Mouse (Mus musculus): Measurements from ENCODE around the gene Olfr960. TPM values are rescaled to one million over a fixed set of nuclear protein-coding genes. Genes with fewer than 3 reads are reported as not detected.

The Olfr960 gene
- total RNA-seq, 2 experiments from 2014 or later, result not detected

Other genes with a start within 250 kb of the Olfr960 start
- not detected in 2 replicates for gene Olfr951, start 234.0 kb upstream of the Olfr960 start, total RNA-seq (2015; ENCODE audit: low replicate concordance)
- gene Olfr951, start 234.0 kb upstream of the Olfr960 start, total RNA-seq (2017; ENCODE audit: low replicate concordance), result not detected in 2 replicates
- not detected in 2 replicates for gene Olfr952, start 194.2 kb upstream of the Olfr960 start, total RNA-seq (2015; ENCODE audit: low replicate concordance)
- gene Olfr952, start 194.2 kb upstream of the Olfr960 start, total RNA-seq (2017; ENCODE audit: low replicate concordance), result not detected in 2 replicates
- not detected in 2 replicates for gene Olfr954, start 164.7 kb upstream of the Olfr960 start, total RNA-seq (2015; ENCODE audit: low replicate concordance)
- gene Olfr954, start 164.7 kb upstream of the Olfr960 start, total RNA-seq (2017; ENCODE audit: low replicate concordance), result 0.70 TPM in 1 of 2 replicates, not detected in the other
- not detected in 2 replicates for gene Olfr955, start 149.4 kb upstream of the Olfr960 start, total RNA-seq (2015; ENCODE audit: low replicate concordance)
- gene Olfr955, start 149.4 kb upstream of the Olfr960 start, total RNA-seq (2017; ENCODE audit: low replicate concordance), result not detected in 2 replicates
- gene Olfr44, start 127.4 kb upstream of the Olfr960 start, total RNA-seq (2015; ENCODE audit: low replicate concordance), result not detected in 2 replicates
- not detected in 2 replicates for gene Olfr44, start 127.4 kb upstream of the Olfr960 start, total RNA-seq (2017; ENCODE audit: low replicate concordance)
- not detected in 2 replicates for gene Olfr957, start 105.6 kb upstream of the Olfr960 start, total RNA-seq (2015; ENCODE audit: low replicate concordance)
- not detected in 2 replicates for gene Olfr957, start 105.6 kb upstream of the Olfr960 start, total RNA-seq (2017; ENCODE audit: low replicate concordance)
- not detected in 2 replicates for gene Olfr958, start 67.3 kb upstream of the Olfr960 start, total RNA-seq (2015; ENCODE audit: low replicate concordance)
- gene Olfr958, start 67.3 kb upstream of the Olfr960 start, total RNA-seq (2017; ENCODE audit: low replicate concordance), result not detected in 2 replicates
- not detected in 2 replicates for gene Olfr959, start 45.8 kb upstream of the Olfr960 start, total RNA-seq (2015; ENCODE audit: low replicate concordance)
- not detected in 2 replicates for gene Olfr959, start 45.8 kb upstream of the Olfr960 start, total RNA-seq (2017; ENCODE audit: low replicate concordance)
- not detected in 2 replicates for gene AW551984, start 17.0 kb upstream of the Olfr960 start, total RNA-seq (2015; ENCODE audit: low replicate concordance)
- not detected in 2 replicates for gene AW551984, start 17.0 kb upstream of the Olfr960 start, total RNA-seq (2017; ENCODE audit: low replicate concordance)
- gene Olfr148, start 10.7 kb upstream of the Olfr960 start, total RNA-seq (2015; ENCODE audit: low replicate concordance), result not detected in 2 replicates
- gene Olfr148, start 10.7 kb upstream of the Olfr960 start, total RNA-seq (2017; ENCODE audit: low replicate concordance), result not detected in 2 replicates
- not detected in 2 replicates for gene Olfr961, start 23.7 kb downstream of the Olfr960 start, total RNA-seq (2015; ENCODE audit: low replicate concordance)
- gene Olfr961, start 23.7 kb downstream of the Olfr960 start, total RNA-seq (2017; ENCODE audit: low replicate concordance), result not detected in 2 replicates
- not detected in 2 replicates for gene Olfr963, start 45.8 kb downstream of the Olfr960 start, total RNA-seq (2015; ENCODE audit: low replicate concordance)
- not detected in 2 replicates for gene Olfr963, start 45.8 kb downstream of the Olfr960 start, total RNA-seq (2017; ENCODE audit: low replicate concordance)
- gene Olfr149, start 85.7 kb downstream of the Olfr960 start, total RNA-seq (2015; ENCODE audit: low replicate concordance), result not detected in 2 replicates
- not detected in 2 replicates for gene Olfr149, start 85.7 kb downstream of the Olfr960 start, total RNA-seq (2017; ENCODE audit: low replicate concordance)
- gene Olfr965, start 90.0 kb downstream of the Olfr960 start, total RNA-seq (2015; ENCODE audit: low replicate concordance), result not detected in 2 replicates
- 1.2 TPM in 1 of 2 replicates, not detected in the other for gene Olfr965, start 90.0 kb downstream of the Olfr960 start, total RNA-seq (2017; ENCODE audit: low replicate concordance)
- gene Olfr150, start 109.6 kb downstream of the Olfr960 start, total RNA-seq (2015; ENCODE audit: low replicate concordance), result not detected in 2 replicates
- gene Olfr150, start 109.6 kb downstream of the Olfr960 start, total RNA-seq (2017; ENCODE audit: low replicate concordance), result not detected in 2 replicates
- gene Olfr967, start 124.9 kb downstream of the Olfr960 start, total RNA-seq (2015; ENCODE audit: low replicate concordance), result not detected in 2 replicates
- gene Olfr967, start 124.9 kb downstream of the Olfr960 start, total RNA-seq (2017; ENCODE audit: low replicate concordance), result not detected in 2 replicates
- not detected in 2 replicates for gene Olfr968, start 161.9 kb downstream of the Olfr960 start, total RNA-seq (2015; ENCODE audit: low replicate concordance)
- gene Olfr968, start 161.9 kb downstream of the Olfr960 start, total RNA-seq (2017; ENCODE audit: low replicate concordance), result not detected in 2 replicates
- gene Olfr969, start 169.6 kb downstream of the Olfr960 start, total RNA-seq (2015; ENCODE audit: low replicate concordance), result not detected in 2 replicates
- gene Olfr969, start 169.6 kb downstream of the Olfr960 start, total RNA-seq (2017; ENCODE audit: low replicate concordance), result not detected in 2 replicates
- gene Olfr970, start 187.5 kb downstream of the Olfr960 start, total RNA-seq (2015; ENCODE audit: low replicate concordance), result not detected in 2 replicates
- not detected in 2 replicates for gene Olfr970, start 187.5 kb downstream of the Olfr960 start, total RNA-seq (2017; ENCODE audit: low replicate concordance)
- gene Olfr971, start 215.5 kb downstream of the Olfr960 start, total RNA-seq (2015; ENCODE audit: low replicate concordance), result not detected in 2 replicates
- gene Olfr971, start 215.5 kb downstream of the Olfr960 start, total RNA-seq (2017; ENCODE audit: low replicate concordance), result 1.1 TPM in 1 of 2 replicates, not detected in the other
- gene Olfr972, start 245.0 kb downstream of the Olfr960 start, total RNA-seq (2015; ENCODE audit: low replicate concordance), result not detected in 2 replicates
- not detected in 2 replicates for gene Olfr972, start 245.0 kb downstream of the Olfr960 start, total RNA-seq (2017; ENCODE audit: low replicate concordance)

Data from erythroblast, adult 5-6 weeks (primary cell).